Mouse (Mus musculus): Measurements from ENCODE around the gene Kcne1. TPM values are rescaled to one million over a fixed set of nuclear protein-coding genes. Genes with fewer than 3 reads are reported as not detected.

The Kcne1 gene
- polyA plus RNA-seq, 1 experiment from 2014 or later = not detected

DNA sequence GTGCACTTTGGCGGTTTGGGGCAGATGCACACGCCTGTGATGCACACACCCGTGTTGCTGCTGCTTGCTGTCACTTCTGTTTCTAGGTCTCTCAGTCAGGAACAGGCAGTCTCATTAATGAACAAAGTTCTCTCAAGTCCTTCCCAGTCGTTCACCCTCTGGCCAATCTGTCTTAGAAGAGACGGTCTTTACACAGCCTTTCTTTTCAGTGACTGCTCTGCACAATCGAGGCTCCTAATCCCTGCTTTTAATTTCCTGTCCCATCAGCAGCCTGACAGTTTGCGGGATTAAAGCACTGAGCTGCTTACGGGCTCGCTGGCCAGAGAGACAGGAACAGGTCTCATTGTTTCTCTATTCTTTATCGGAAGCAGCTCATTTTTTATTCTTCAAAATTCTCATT lies 28.4 kb upstream of the Kcne1 start:
- H3K4me1 ChIP-seq (replicated peaks) = peaks cover 4% of the 10 kb centered on the region
- no peak for ATAC-seq (ENCODE audit: insufficient number of reproducible peaks, insufficient read depth, low FRiP score, low TSS enrichment, low read depth)
- no peak overlapping the region for H3K9ac ChIP-seq (replicated peaks)
- H3K9me3 ChIP-seq = no peaks in the 10 kb centered on the region
- peaks cover 19% of the 10 kb centered on the region; the same call in 1 of the 2 replicates for H3K36me3 ChIP-seq
- no peaks in the 10 kb centered on the region for H3K27me3 ChIP-seq
- H3K4me3 ChIP-seq (replicated peaks) = no peak overlapping the region
- no peak overlapping the region for H3K4me2 ChIP-seq
- 59% methylated on average over 10 of the region's 10 CpGs for WGBS
- no peak overlapping the region for H3K27ac ChIP-seq

DNA sequence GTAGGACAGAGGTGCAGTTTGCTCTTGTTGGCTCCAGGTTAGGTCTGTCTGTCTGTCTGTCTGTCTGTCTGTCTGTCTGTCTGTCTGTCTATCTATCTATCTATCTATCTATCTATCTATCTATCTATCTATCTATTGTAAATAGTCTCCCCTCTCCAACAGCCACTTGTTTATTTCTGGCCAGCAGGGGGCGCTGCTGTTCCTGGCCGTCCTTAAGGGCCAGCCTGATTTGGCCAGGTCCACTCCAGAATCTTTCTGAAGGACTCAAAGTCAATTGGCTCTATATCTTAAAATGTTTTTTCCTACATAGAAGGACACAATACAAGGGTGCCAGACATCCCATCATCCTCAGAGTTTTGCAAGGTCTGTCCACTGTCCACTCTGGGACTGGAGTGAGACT lies 25.8 kb upstream of the Kcne1 start:
- Histone ChIP-seq H3K36me3 (no peaks in the 10 kb centered on the region), H3K9me3 (no peaks in the 10 kb centered on the region), H3K4me3 (replicated peaks) (no peak overlapping the region), H3K4me1 (replicated peaks) (peaks cover 14% of the 10 kb centered on the region), H3K27ac (no peak overlapping the region), H3K4me2 (no peak overlapping the region), H3K27me3 (no peaks in the 10 kb centered on the region), H3K9ac (replicated peaks) (no peak overlapping the region)
- ATAC-seq (ENCODE audit: insufficient number of reproducible peaks, insufficient read depth, low FRiP score, low TSS enrichment, low read depth) = no peak
- WGBS = 0% methylated on average over 2 of the region's 2 CpGs

DNA sequence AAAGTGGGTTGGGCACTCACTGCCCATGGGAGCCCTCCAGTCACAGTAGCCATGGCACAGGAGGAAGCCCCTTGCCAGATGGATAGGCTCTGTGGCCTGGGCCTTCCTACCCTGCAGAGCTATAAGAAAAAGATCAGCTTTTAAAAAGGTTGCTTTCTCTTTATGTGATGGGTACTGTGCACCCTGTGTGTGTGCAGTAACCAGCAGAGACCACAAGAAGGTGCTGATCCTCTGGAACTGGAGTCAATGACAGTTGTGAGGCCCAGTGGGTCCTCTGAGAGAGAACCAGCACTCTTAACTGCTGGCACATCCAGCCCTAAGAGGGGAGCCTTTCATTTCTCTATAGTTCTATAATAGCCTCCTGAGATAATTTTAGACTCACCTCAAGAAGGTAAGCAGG lies 24.1 kb upstream of the Kcne1 start:
- H3K27ac ChIP-seq = no peak overlapping the region
- no peak for ATAC-seq (ENCODE audit: insufficient number of reproducible peaks, insufficient read depth, low FRiP score, low TSS enrichment, low read depth)
- H3K9me3 ChIP-seq = no peaks in the 10 kb centered on the region
- no peaks in the 10 kb centered on the region for H3K36me3 ChIP-seq
- H3K4me3 ChIP-seq (replicated peaks) = no peak overlapping the region
- H3K27me3 ChIP-seq = no peaks in the 10 kb centered on the region
- no peak overlapping the region for H3K4me2 ChIP-seq
- peaks cover 14% of the 10 kb centered on the region for H3K4me1 ChIP-seq (replicated peaks)
- no peak overlapping the region for H3K9ac ChIP-seq (replicated peaks)

DNA sequence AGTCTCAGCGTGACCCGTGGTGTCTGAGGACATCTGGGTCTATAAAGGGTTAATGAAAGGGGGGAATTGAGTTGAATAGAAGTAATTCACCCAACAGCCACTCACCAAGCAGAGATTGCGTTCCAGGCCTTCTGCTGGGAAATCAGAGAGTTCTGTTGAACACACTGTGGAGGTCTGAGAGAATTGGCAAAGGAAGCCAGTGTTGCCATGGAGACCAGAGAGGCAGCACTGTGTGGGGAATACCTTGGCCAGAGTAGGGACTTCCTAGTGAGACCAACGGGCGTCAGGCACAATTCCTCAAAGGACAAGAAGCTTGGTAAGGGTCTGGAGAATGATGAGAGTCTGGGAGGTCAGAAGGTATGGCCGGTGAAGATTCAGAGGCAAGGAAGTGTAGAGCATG lies 23.2 kb upstream of the Kcne1 start:
- Histone ChIP-seq H3K4me3 (replicated peaks) (no peak overlapping the region), H3K4me2 (no peak overlapping the region), H3K9me3 (no peaks in the 10 kb centered on the region), H3K27me3 (no peaks in the 10 kb centered on the region), H3K9ac (replicated peaks) (no peak overlapping the region), H3K27ac (no peak overlapping the region), H3K4me1 (replicated peaks) (peaks cover 14% of the 10 kb centered on the region), H3K36me3 (no peaks in the 10 kb centered on the region)
- no peak for ATAC-seq (ENCODE audit: insufficient number of reproducible peaks, insufficient read depth, low FRiP score, low TSS enrichment, low read depth)
- WGBS = 61% methylated on average over 6 of the region's 6 CpGs

DNA sequence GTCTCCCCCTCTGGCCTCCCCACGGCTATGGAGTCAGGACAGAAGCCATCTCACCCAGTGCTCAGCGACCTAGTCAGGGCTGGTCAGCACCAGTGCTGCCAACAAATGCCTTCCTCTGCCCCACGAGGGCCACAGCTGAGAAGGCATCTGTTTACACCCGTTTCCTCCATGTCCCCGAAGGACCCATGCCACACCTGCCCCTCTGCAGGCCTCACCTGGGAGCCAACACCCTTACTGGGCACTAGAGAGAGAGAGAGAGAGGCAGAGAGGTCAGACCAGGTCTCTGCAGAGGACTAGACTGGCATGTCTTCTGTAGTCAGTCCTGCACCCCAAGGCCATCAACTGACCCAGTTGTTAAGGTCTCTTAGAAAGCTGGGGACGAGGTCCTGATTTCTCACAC lies 21.8 kb upstream of the Kcne1 start:
- Histone ChIP-seq H3K4me3 (replicated peaks) (no peak overlapping the region), H3K36me3 (no peaks in the 10 kb centered on the region), H3K4me1 (replicated peaks) (peaks cover 14% of the 10 kb centered on the region), H3K27ac (no peak overlapping the region), H3K27me3 (no peaks in the 10 kb centered on the region), H3K4me2 (no peak overlapping the region), H3K9ac (replicated peaks) (no peak overlapping the region), H3K9me3 (no peaks in the 10 kb centered on the region)
- no peak for ATAC-seq (ENCODE audit: insufficient number of reproducible peaks, insufficient read depth, low FRiP score, low TSS enrichment, low read depth)
- 59% methylated on average over 6 of the region's 6 CpGs for WGBS

DNA sequence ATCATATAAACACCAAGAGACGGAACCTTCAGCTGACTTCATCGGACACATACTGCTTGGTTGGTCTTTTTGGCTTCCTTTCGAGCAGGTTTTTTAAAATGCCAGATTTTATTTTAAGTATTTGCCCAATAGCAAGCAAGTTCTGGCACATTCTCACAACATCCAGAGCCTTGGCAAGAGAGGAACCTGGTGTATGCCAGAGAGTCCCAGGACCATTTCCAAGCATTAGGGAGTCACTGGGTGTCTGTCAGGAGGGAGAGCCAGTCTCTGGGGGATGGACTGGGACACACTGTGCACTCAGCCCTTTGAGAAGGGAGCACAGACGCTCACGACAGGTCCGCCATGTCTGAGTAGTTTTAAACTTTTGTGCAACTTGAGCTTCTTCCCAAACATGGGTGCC lies 17.7 kb upstream of the Kcne1 start:
- Histone ChIP-seq H3K36me3 (no peaks in the 10 kb centered on the region), H3K4me2 (no peak overlapping the region), H3K4me3 (replicated peaks) (no peak overlapping the region), H3K4me1 (replicated peaks) (peaks cover 11% of the 10 kb centered on the region), H3K27me3 (peaks cover under 1% of the 10 kb centered on the region; the same call in 1 of the 2 replicates), H3K9me3 (no peaks in the 10 kb centered on the region), H3K27ac (no peak overlapping the region), H3K9ac (replicated peaks) (no peak overlapping the region)
- ATAC-seq (ENCODE audit: insufficient number of reproducible peaks, insufficient read depth, low FRiP score, low TSS enrichment, low read depth) = no peak
- WGBS = 90% methylated on average over 6 of the region's 6 CpGs

DNA sequence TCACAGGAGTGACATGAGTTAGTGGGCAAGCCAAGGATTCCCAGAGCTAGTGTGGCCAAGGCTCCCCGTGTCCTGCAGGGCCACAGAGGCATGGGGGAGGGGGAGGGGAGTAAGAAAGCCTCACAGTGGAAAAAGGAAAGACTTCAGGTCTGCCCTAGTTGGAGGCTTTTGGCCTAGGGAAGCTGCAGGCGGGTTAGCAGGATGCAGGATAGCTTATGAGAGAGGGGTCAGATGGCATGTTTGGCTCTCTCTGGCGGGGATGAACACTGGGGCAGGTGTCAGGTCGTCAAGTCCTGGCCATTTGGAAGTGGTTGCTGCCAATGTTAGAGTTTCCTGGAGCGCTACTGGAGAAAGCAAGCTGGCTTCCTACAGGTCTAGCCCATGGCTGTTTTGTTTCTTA lies 12.4 kb upstream of the Kcne1 start:
- Histone ChIP-seq H3K9me3 (no peaks in the 10 kb centered on the region), H3K36me3 (no peaks in the 10 kb centered on the region), H3K27ac (no peak overlapping the region), H3K4me2 (no peak overlapping the region), H3K9ac (replicated peaks) (no peak overlapping the region), H3K27me3 (peaks cover 9% of the 10 kb centered on the region; the same call in 1 of the 2 replicates), H3K4me3 (replicated peaks) (no peak overlapping the region), H3K4me1 (replicated peaks) (peaks cover 15% of the 10 kb centered on the region)
- WGBS = 36% methylated on average over 5 of the region's 5 CpGs
- no peak for ATAC-seq (ENCODE audit: insufficient number of reproducible peaks, insufficient read depth, low FRiP score, low TSS enrichment, low read depth)

DNA sequence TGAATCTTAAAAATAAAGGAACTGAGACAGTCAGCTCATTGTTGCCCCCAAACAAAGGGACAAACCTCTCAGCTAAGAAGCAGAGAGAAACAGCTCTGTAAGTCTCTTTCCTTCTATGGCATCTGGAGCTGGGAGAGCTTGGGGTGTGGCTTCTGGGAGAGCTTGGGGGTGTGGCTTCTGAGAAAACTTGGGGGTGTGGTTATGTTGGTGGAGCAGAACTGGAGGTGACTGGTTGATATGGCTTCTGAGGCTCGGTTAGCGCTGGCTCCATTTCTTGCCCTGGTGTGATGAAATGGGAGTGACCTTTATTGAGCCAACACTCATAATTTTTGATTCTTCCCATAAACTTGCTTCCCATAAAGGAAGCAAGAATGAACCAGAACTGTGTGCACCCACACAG lies 10.0 kb upstream of the Kcne1 start:
- no peaks in the 10 kb centered on the region for H3K9me3 ChIP-seq
- ATAC-seq (ENCODE audit: insufficient number of reproducible peaks, insufficient read depth, low FRiP score, low TSS enrichment, low read depth) = no peak
- H3K4me3 ChIP-seq (replicated peaks) = no peak overlapping the region
- peaks cover 22% of the 10 kb centered on the region for H3K4me1 ChIP-seq (replicated peaks)
- 32% methylated on average over 2 of the region's 2 CpGs for WGBS
- no peak overlapping the region for H3K4me2 ChIP-seq
- no peak overlapping the region for H3K27ac ChIP-seq
- H3K27me3 ChIP-seq = peaks cover 9% of the 10 kb centered on the region; the same call in 1 of the 2 replicates
- no peak overlapping the region for H3K9ac ChIP-seq (replicated peaks)
- H3K36me3 ChIP-seq = no peaks in the 10 kb centered on the region

DNA sequence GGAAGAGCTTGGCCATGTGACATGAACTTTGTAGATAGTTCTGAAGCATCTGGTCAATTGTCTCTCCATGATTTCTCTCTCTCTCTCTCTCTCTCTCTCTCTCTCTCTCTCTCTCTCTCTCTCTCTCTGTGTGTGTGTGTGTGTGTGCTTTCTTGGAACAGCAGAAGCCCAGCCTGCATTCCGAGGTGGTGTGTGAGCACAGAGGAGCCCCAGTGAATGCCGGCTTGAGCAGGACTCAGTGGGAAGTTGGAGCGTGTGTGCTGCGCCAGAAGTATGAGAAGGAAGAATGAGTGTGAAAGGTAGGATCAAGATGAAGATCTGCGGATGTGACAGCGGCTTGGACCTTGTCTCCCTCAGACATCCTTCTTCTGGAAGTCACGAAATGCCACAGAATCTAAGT lies 6.2 kb upstream of the Kcne1 start:
- 61% methylated on average over 7 of the region's 7 CpGs for whole genome bisulfite sequencing
- Histone ChIP-seq H3K4me2 (no peak overlapping the region), H3K9me3 (no peaks in the 10 kb centered on the region), H3K27me3 (no peaks in the 10 kb centered on the region), H3K9ac (replicated peaks) (no peak overlapping the region), H3K36me3 (no peaks in the 10 kb centered on the region), H3K4me3 (replicated peaks) (no peak overlapping the region), H3K4me1 (replicated peaks) (peaks cover 7% of the 10 kb centered on the region), H3K27ac (no peak overlapping the region)
- no peak for ATAC-seq (ENCODE audit: insufficient number of reproducible peaks, insufficient read depth, low FRiP score, low TSS enrichment, low read depth)

DNA sequence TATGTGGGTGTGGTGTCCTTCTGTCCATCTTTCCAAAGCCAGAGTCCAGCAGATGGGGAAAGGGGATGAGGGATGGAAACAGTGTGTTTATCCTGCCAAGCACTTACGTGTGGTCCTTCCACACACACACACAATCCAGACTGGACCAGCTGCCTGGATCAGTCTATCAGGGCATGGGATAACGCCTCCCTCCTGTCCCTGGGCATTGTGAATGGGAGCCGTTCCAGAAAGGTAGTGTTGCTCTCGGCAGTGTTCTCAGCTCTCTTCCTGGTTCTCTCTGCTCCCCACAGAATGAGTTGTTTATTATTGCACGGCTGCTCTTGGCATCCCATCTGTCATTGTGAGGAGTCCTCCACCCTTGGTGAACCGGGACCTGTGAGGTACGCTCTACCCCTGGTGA lies 1.4 kb upstream of the Kcne1 start:
- no peak overlapping the region for H3K9ac ChIP-seq (replicated peaks)
- no peak for ATAC-seq (ENCODE audit: insufficient number of reproducible peaks, insufficient read depth, low FRiP score, low TSS enrichment, low read depth)
- no peak overlapping the region for H3K4me3 ChIP-seq (replicated peaks)
- H3K9me3 ChIP-seq = no peaks in the 10 kb centered on the region
- H3K4me2 ChIP-seq = no peak overlapping the region
- no peaks in the 10 kb centered on the region for H3K36me3 ChIP-seq
- H3K4me1 ChIP-seq (replicated peaks) = peaks cover 20% of the 10 kb centered on the region
- no peak overlapping the region for H3K27ac ChIP-seq
- 79% methylated on average over 7 of the region's 7 CpGs for WGBS
- peaks cover 29% of the 10 kb centered on the region for H3K27me3 ChIP-seq

DNA sequence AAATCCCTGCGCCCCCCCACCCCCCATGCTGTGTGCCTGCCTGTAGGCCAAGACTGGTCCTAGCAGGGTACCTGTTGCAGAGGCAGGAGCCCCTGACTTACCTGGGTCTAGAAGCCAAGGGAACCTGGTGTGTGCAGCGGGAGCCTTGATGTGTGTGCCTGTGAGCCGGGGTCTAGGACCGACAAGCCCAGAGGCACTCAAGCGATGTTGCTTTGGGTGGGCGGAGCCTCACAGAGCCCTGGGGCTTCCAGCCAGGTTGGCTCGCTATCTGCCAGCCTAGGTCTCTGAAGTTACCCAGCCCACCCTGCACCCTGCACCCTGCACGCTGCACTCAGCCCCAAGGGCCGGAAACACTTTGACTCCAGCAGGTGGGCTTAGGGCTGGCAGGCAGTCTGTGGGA lies 534 bp downstream of the Kcne1 start:
- Histone ChIP-seq H3K9me3 (no peaks in the 10 kb centered on the region), H3K27me3 (peaks cover 30% of the 10 kb centered on the region), H3K4me1 (replicated peaks) (peaks cover 29% of the 10 kb centered on the region), H3K4me3 (replicated peaks) (no peak overlapping the region), H3K4me2 (peak overlapping the region; percentile 39), H3K36me3 (no peaks in the 10 kb centered on the region), H3K9ac (replicated peaks) (no peak overlapping the region), H3K27ac (no peak overlapping the region)
- ATAC-seq (ENCODE audit: insufficient number of reproducible peaks, insufficient read depth, low FRiP score, low TSS enrichment, low read depth) = no peak; the same call in 1 of the 2 replicates
- 17% methylated on average over 9 of the region's 9 CpGs for WGBS

DNA sequence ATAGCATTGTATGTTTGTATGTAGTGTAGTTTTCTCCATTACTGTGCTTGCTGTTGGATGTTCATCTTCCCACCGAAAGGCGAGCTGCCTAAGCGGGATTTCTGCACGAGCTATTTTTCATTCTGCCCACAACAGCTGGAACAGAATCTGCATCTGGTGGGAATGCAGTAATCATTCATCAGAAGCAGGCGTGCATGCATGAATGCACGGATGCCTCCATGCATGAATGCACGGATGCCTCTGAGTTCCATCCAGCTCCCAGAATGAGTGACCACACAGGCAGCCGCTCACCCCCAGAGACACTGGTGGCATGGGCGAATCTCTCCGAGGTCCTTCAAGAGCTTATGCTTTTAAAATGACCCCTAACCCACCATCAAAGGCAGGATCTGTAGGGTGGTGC lies 1.7 kb downstream of the Kcne1 start:
- ATAC-seq (ENCODE audit: insufficient number of reproducible peaks, insufficient read depth, low FRiP score, low TSS enrichment, low read depth) = no peak
- WGBS = 78% methylated on average over 10 of the region's 10 CpGs
- H3K9ac ChIP-seq (replicated peaks) = no peak overlapping the region
- peaks cover 33% of the 10 kb centered on the region for H3K4me1 ChIP-seq (replicated peaks)
- no peak overlapping the region for H3K27ac ChIP-seq
- no peak overlapping the region for H3K4me3 ChIP-seq (replicated peaks)
- peaks cover 30% of the 10 kb centered on the region for H3K27me3 ChIP-seq
- H3K36me3 ChIP-seq = no peaks in the 10 kb centered on the region
- no peaks in the 10 kb centered on the region for H3K9me3 ChIP-seq
- H3K4me2 ChIP-seq = no peak overlapping the region
